Mouse (Mus musculus): ENCODE measurements around the gene Trp53bp2.

GRCm38 (mm10) chr1:182398171-182398570 is 10.8 kb upstream of the Trp53bp2 start:
- TF ChIP-seq CTCF (IDR thresholded peaks at IDR 0.05; ENCODE audit: borderline replicate concordance, extremely low read depth, insufficient read depth, insufficient read length) (no peak), POLR2A (IDR thresholded peaks at IDR 0.05; ENCODE audit: borderline replicate concordance, extremely low read depth, insufficient read depth, insufficient read length, poor library complexity, severe bottlenecking) (no peak)

Data from brain, embryonic 14.5 days (tissue).